Mouse (Mus musculus) c-Kit-positive CD71-positive TER-119-positive erythroid progenitor cells, embryonic 14.5 days (primary cell): ENCODE results near the gene Tprkb.
"Not testable (repeated sequence)": the region's sequence is repeated elsewhere in the genome, so short reads cannot be mapped to it uniquely, and the experiment has no call there.

Source experiments
- DNase-seq: peaks from one replicate; pipeline ENCODE4 v3.0.0-alpha.2; 2013; ENCODE audit warnings: low spot score

The Tprkb gene

DNA sequence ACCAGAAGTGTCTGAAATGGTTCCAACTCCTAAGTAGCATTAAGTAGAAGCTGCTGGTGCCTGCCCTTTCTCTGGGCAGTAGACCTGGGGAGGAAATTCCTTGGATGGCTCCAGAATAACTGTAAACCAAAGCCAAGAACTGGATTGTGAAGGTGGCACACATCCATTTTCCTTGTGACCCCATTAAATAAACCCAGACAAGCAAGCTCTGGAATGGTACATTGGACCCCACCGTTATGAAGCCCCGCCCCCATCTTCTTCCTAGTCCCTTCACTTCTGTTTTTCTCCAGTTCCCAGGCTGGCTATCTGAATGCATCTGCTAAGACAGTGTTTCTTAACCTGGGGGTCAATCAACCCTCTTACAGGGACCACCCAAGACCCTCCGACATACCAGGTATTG, at the start of gene Tprkb:
Tprkb (plus strand) TSS at position 279 of the 400 bp plus-strand sequence.
- no peak for DNase-seq

- DNase-seq = no peak
Observed at GRCm38 (mm10) chr6:85862565-85862964, 49.1 kb upstream of the Tprkb start.

- no peak for DNase-seq
Observed at GRCm38 (mm10) chr6:85863136-85863535, 48.5 kb upstream of the Tprkb start.

DNA sequence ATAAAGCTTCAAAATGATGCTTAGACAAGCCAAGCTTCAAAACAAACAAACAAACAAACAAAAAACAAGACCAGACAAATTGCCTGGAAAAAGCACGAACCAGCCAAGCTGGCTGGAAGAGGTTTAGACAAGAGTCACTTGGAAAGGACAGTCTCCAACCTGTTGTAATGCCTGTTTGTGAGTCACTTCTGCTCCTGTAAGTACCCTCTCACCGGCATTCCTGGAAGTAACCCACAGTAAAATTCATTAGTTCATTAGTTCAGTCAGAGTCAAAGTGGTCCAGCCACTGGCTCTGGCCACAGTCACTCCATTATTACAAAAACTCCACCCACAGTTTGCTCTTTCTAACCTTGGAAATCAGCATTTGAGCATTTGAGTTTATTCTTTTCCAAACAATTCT, 47.8 kb upstream of the Tprkb start:
- DNase-seq = no peak

DNA sequence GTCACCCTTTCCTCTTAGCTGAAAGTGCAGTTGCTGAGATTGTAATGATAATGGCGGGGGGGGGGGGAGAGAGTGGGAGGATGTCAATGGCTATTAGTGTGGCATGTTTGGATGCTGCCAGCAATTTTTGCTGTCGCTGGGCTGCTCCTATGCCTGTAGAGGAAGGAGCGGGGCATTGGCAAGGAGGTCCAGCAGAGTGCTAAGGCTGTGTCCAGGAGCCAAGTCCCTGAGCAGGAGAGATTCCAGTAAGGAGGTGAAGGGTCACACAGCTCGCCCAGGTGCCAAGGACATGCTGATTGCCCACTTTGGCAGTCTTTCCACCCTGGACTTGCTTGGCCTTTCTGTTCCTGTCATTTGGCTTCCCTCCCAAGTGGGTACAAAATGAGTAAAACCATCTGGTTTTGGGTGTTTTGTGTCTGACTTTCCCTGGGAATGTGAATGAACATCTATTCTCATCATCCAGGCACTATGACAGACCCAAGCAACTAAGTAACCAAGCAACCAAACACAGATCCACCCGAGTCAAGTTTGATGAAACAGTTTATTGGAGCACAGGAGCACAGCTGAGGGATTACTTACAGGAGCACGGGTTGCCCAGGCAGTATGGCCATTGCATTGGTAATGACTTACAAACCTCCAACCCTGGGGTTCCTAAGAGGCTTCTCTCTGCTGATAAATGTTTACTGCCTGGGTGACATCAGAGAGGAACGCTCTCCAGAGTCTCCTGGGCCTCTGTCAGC, 46.6 kb upstream of the Tprkb start:
- not testable (repeated sequence) for DNase-seq

- DNase-seq = not testable (repeated sequence)
Observed at GRCm38 (mm10) chr6:85866166-85866565, 45.5 kb upstream of the Tprkb start.

DNA sequence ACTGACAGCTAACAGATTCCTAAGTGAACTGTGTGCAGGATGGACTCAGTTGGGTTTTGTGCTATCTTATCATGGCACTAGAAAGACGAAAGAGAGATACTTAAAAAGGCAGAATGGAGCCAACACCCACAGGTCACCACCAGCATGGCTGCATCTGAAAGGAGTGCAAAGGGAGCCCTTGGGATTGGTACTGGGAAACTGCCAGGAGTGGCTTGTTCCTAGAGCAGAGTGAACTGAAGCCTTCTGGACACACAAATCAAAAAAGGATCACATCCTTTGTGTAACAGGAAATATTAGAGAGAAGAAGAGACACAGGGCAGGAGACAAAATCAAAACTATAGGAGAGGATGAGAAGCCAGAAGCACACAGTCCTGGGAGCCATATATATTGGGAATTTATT, 44.7 kb upstream of the Tprkb start:
- not testable (repeated sequence) for DNase-seq

- DNase-seq = no peak
Observed at GRCm38 (mm10) chr6:85867726-85868690, 43.7 kb upstream of the Tprkb start.

DNA sequence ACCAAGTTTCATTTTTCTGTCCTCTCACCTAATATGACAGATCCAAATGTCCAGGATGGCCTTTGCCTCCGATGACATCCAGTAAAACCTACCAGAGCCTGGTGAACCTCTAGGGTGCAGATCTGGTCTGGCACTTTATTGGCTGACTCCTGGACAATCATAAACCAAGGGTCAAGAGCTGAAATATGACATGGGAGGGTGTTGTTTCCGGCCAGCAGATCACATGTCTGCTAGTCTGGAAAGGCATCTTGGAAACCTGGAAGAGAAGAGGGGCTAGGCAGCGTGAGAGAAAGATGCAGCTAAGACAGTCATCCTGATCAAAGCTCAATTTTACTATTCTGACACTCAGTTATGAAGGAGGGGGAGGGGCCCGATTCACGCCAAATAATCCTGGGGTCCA, 42.7 kb upstream of the Tprkb start, which contains the start of gene Nat8f2:
Nat8f2 (minus strand) TSS at position 153 of the 400 bp plus-strand sequence.
- not testable (repeated sequence) for DNase-seq

DNA sequence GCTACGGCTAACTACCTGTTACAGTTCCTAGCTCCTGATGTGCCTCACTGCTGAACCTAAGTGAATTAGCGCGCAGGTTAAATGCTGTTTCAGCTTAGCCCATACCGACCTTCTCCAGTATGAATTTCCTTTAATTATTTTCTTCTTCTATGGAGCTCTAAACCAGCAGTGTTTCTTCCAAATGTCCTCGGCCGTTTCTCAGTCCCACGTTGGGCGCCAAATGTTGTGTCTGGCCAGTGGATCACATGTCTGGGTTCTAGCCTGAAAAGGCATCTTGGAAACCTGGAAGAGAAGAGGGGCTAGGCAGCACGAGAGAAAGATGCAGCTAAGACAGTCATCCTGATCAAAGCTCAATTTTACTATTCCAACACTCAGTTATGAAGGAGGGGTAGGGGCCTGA, 28.4 kb upstream of the Tprkb start:
- not testable (repeated sequence) for DNase-seq

DNA sequence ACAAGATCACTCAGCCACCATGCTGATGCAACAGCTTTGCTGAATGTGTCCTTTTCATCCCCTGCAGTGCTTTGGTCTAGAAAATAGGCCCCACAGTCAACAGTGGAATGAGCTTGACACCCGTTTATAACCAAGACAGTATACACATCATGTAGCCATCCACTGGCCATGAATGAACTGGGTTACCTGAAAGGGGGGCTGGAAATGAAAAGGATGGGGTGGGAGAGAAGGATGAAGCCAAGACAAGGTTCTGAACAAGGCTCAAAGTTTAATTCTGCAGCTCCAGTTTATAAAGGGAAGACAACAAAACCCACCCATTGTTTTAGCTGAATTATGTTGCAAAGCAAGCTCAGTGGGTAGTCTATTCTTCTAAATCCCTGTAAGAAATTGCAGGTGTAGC, 27.4 kb upstream of the Tprkb start:
- no peak for DNase-seq

DNA sequence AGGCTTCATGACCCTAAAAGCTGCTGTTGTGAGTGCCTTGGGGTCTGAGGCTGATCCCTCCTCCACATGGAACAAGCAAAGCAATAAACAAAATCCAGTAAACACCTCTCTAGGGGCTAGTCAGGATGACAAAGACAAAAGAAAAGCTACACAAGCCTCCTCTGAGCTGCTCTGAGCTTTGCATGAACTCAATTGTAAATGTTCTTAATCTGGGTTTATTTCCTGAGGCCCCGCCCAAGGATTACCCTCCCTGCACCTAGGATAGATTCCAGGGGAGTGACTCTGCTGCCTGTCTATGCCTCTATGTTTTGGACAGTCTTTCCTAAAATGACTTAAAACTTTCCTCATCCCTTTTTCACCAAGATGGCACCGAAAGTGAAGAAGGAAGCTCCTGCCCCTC, 22.7 kb upstream of the Tprkb start:
- no peak for DNase-seq

GRCm38 (mm10) chr6:85895061-85895648, 16.5 kb upstream of the Tprkb start:
- DNase-seq = not testable (repeated sequence)

- not testable (repeated sequence) for DNase-seq
Observed at GRCm38 (mm10) chr6:85898596-85899475, 12.8 kb upstream of the Tprkb start.

- no peak for DNase-seq
Observed at GRCm38 (mm10) chr6:85902303-85902702, 9.4 kb upstream of the Tprkb start.

DNA sequence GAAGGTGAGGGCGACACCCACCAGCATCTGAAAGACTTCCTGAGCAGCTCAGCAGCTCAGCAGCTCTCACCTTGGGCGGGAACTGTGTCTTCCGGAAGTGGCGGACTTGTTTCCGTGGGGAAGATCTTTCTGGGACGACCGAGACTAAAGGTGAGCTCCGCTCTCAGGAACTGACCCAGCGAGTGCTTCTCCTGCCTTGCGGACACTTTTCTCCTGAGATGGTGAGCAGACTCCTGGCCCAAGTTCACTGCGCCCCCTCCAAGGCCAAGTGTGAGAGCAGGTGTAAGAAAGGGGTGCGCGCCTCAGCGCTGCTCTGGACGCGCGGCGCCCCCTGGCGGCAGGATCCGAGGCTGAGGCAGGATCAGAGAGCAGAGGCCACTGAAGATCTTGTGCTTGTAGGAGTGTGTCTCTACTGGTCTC, 7.0 kb upstream of the Tprkb start, which contains the start of gene Nat8f4:
Nat8f4 (minus strand) TSS at position 243 of the 420 bp plus-strand sequence.
- DNase-seq = peak; percentile 34

DNA sequence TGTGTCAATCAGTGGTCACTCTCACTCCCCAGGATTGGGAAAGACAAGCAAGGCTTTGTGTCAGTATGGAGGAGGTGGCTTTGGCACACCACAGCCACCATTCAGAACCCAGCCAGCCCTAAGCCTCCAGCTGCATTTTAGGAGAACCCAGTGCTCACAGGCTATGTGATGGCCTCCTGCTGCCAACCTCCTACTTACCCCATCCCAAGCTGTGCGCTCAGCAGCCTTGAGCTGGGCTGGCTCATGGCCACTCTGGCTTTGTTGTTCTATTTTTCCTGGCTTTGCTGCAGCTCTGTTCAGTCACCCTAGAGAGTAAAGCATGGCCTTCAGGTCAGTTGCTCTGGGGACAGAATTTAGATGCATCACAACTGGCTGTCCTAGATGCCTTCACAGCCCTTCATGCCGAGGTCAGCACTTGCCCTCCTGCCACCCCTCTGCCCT, 4.7 kb upstream of the Tprkb start:
- DNase-seq = not testable (repeated sequence)

DNA sequence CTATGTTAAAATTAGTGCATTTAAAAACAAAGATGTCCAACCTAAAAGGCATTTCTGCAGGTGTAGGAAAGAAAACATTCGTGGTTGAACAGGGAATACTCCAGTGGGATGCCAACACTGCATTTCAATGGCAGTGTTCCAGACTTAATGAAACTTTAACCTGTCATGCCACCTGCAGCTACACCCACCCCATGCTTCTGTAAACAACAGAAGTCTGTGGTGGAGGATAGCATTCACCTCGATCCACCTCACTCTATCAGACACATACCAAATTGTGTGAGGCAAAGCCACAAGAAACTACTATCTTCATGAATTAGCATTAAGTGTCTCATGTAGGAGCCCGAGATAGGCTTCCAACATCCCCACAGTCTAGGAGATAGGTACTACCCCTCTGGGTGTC, 3.3 kb upstream of the Tprkb start:
- no peak for DNase-seq

DNA sequence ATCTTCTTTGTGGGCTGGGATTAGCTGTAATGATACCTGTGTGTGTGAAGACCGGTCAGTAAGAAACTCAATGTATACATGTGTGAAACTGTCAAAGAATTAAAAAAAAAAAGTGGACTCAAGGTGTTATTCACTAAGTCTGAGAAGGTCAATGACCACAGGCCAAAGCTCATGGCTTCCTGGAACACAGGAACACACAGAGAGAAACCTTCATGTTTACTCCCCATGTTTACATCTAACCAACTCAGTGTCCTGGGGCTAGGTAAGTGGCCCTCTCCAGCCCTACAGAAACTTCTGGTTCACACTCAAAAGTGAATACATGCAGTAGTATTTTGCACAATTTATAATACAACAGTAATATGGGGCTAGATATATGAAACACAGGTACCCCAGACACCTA, 2.0 kb upstream of the Tprkb start:
- no peak for DNase-seq

DNA sequence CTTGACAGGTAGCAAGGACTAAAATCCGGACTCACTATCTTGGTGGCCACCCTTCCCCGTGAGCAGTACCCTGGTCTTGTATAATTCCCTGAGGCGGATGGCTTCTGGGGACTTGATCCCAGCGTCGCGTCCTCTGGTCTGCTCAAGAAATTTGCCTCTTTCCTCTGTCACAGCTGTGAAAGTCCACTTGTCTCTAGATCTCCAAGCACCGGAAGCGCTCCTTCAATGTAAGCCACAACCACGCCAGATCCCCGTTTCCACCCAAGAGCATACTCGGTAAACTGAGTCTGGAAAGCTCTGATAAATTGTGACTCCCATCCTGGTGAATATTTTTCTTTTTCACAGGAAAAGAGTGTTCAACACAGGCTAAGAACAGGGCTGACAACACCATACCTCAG, 3.5 kb downstream of the Tprkb start:
- DNase-seq = no peak
